Mouse (Mus musculus): ENCODE measurements around the gene Ces1d.

DNA sequence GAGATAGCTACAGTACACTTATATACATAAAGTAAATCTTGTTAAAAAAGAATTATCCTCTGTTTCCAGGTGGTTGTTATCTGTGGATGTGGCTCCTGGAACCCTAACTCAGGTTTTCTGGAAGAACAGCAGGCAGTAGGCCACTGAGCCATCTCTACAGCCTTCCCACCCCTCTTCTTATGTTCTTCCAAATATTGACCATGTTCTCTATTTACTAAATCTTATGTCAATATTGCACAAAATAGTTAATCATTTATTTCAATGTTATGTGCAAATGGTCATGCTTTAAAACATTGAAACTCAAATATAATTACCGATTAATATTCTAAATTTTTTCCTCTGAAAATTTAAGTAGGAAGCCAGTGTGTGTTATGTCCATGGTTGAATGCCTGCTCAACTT, 75.6 kb downstream of the Ces1d start:
- TF ChIP-seq CTCF (IDR thresholded peaks at IDR 0.05; ENCODE audit: low read depth, low read length) (no peak), POLR2A (IDR thresholded peaks at IDR 0.05; ENCODE audit: borderline replicate concordance, low read depth, low read length) (no peak)

Measured in bone marrow macrophage, adult 2 months (primary cell).